Mouse (Mus musculus) spleen, postnatal 36 days (tissue): Measurements from ENCODE around the gene G430095P16Rik.

ENCODE experiments used
- DNase-seq, 2 experiments: peaks; one replicate each; pipeline ENCODE4 v3.0.0; 2022; ENCODE audit warnings: low spot score in 2 of 2, mixed read lengths in 1 of 2

Gene G430095P16Rik

DNA sequence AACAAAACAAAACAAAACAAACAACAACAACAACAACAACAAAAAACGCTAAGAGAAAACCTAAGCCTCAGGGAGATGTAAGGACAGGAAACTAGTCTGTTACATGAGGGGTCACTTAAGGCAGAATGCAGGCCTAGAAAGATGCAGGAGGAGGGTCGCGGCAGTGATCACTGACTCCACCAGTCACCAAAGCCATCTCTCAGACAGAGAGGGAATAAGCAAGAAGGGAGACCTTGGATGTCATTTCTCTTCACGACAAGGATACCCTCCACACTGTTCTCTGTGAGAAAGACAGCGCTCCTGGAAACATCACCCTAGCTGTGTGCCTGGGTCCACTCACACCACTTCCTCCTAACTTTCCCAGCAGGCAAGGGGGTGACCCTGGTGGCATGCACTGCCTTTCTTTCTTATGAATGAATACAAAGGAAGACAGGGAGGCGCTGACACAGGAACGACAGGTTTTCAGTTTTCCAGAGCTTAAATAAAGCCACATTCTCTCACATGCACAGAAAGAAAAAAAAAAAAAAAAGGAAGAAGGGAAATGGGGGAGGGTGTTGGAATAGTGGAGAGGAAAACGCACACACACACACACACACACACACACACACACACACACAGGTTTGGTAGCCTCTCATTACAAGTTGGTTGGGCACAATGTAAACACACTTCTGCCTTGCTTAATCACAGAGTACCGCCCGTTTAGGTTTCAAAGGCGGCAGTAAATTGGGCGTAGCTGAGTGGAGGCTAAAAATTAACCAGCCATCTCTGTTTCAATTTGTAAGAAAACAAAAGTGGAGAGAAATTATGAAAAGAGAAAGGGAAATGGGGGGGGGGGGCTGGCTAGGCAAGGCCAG lies 47.5 kb downstream of the G430095P16Rik start:
- no peak for DNase-seq

DNA sequence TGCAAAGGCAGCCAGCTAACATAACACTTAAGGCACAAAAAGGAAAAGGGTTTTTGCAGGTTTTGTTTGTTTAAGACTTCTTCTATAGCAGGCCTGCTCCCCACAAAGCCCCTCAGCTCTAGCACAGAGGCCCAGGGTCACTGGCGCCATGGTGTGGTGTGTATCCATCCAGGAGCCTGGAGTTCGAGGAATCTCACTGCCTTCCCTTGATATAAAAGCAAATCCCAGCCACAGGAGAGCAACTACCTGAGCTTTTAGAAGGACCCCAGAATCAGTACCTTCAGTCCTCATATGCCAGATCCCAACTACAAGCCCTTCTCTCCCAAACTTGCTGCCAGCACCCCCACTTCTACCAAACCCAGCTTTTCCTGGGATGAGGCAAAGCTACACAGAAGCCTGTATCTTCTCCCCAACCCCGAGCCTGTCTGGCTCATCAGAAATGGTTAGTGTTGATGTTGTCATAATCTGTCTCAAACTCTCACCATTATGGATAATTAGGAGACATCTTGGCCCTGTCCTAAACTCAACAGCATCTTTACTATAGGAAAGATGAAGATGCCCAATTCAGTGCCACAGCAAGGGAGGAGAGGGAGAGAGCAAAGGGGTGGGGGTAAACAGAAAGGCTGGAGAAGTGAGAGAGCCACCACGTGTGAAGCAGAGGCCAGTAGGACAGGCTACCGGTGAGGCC lies 48.3 kb downstream of the G430095P16Rik start:
- DNase-seq = no peak

DNA sequence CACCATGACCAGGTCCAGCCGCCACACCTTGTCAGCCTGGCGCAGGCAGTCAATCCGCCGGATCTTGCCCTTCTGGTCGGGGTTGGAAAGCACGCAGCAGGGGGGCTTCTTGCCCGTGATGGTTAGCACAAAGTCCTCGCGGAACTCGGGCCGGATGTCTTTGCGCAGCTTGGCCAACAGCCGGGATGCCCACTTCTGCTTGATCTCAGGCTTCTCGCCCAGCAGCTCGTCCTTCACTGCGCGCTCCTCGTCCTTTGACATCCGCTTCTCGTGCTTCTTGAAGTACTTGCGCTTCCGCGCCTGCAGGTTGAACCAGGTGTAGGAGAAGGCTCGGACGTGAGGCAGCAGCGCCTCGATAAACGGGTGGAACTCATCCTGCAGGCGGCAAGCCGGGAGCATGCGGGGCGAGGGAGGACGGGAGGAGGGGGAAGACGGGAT lies 49.2 kb downstream of the G430095P16Rik start:
- DNase-seq = no peak

- DNase-seq = no peak
Observed at GRCm38 (mm10) chr8:84772628-84773027, 49.8 kb downstream of the G430095P16Rik start.

DNA sequence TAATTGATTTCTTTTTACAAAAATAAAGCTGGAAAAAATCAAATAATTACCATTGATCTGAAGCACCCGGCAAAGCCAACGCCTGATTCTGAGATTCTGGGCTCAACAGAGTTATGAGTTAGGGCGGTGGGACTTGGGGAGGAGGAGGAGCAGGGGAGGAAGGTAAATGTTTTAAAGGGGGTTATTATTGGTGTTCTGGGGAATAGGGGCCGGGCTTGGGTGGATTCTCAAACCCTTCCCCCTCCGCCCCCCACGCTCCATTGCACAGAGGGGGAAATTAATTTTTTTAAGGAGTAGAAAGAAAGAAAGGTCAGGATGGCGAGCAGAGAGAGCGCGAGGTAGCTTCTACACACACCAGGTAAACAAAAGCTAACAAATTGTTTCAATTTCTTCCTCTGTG lies 50.5 kb downstream of the G430095P16Rik start:
- no peak for DNase-seq

- DNase-seq = no peak
Observed at GRCm38 (mm10) chr8:84773833-84774232, 51.0 kb downstream of the G430095P16Rik start.

DNA sequence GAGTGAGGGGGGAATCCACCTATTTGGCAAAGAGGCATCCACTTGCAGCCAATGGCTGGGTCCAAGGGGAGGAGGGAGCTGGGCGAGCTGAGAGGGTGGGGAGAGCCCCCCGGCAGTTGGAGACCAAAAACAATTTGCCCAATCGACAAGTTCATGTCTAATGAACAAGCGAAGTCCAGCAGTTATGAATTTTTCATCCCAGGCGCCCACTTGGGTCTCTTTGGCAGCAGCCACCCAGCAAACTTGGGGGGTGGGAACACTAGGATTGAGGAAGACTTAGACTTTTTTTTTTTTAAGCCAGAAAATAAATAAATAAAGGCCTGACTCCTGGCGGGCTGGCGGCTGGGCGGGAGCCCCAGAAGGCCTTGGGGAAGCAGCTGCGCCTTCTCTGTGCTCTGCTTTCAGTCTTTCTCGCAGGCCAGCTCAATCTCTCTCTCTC lies 51.7 kb downstream of the G430095P16Rik start:
- no peak for DNase-seq

DNA sequence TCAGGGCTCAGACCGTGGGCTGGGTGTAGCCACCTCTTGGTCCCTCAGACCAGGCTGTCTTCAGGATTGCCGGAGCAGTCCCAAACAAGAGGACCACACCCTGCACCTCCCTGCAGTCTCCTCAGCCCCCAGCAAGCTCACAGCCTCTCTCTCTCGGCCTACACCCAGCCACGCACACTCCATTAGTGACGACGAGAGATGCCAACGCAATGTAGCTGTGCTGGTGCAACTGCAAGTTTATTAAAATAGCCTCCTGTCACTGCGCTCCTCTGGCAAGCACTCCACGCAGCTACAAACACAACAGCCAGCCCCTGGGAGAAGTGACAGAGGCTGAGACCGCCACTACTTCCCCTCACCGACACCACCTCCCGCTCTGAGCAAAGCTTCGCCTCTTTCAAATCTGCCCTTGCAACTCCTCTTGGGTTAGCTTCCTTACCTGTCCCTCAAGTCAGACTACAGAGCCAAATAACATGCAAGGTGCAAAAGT lies 52.3 kb downstream of the G430095P16Rik start:
- DNase-seq = no peak

- DNase-seq = no peak
Observed at GRCm38 (mm10) chr8:84775621-84776113, 52.9 kb downstream of the G430095P16Rik start.
